Mouse (Mus musculus) retina, embryonic 14.5 days (tissue): ENCODE results near the gene Samm50.
"Not testable (repeated sequence)": the region's sequence is repeated elsewhere in the genome, so short reads cannot be mapped to it uniquely, and the experiment has no call there.

Experiments
- DNase-seq: peaks from one replicate; pipeline ENCODE4 v3.0.0-alpha.2; 2015; ENCODE audit warnings: low spot score

The Samm50 gene

GRCm38 (mm10) chr15:84192058-84192791 lies at the start of gene Samm50:
TSS of gene Samm50 (plus strand) at chr15:84192241.
- DNase-seq = peak; percentile 95

GRCm38 (mm10) chr15:84156158-84156557 lies 35.9 kb upstream of the Samm50 start:
- DNase-seq = no peak

- not testable (repeated sequence) for DNase-seq
Measured at GRCm38 (mm10) chr15:84157530-84157929, 34.5 kb upstream of the Samm50 start.

- no peak for DNase-seq
Measured at GRCm38 (mm10) chr15:84161871-84162270, 30.2 kb upstream of the Samm50 start.

GRCm38 (mm10) chr15:84166818-84167217 lies 25.2 kb upstream of the Samm50 start:
- DNase-seq = no peak

- DNase-seq = peak; percentile 98
Measured at GRCm38 (mm10) chr15:84167600-84167999, 24.4 kb upstream of the Samm50 start, which contains the start of gene Pnpla3. TSS of gene Pnpla3 (plus strand) at chr15:84167837.

GRCm38 (mm10) chr15:84168170-84169161 lies 23.6 kb upstream of the Samm50 start:
- DNase-seq = peak; percentile 54

GRCm38 (mm10) chr15:84169511-84169910 lies 22.5 kb upstream of the Samm50 start:
- DNase-seq = no peak

GRCm38 (mm10) chr15:84171166-84171565 lies 20.9 kb upstream of the Samm50 start:
- DNase-seq = no peak

- DNase-seq = no peak
Measured at GRCm38 (mm10) chr15:84178733-84179132, 13.3 kb upstream of the Samm50 start.

GRCm38 (mm10) chr15:84182000-84182399 lies 10.0 kb upstream of the Samm50 start:
- no peak for DNase-seq

- DNase-seq = no peak
Measured at GRCm38 (mm10) chr15:84183967-84184366, 8.1 kb upstream of the Samm50 start.

- DNase-seq = no peak
Measured at GRCm38 (mm10) chr15:84186196-84186595, 5.8 kb upstream of the Samm50 start.

GRCm38 (mm10) chr15:84188887-84189530 lies 3.0 kb upstream of the Samm50 start:
- DNase-seq = no peak

GRCm38 (mm10) chr15:84189881-84190280 lies 2.2 kb upstream of the Samm50 start:
- DNase-seq = peak; percentile 56

GRCm38 (mm10) chr15:84191724-84192057 lies 350 bp upstream of the Samm50 start:
- no peak for DNase-seq

GRCm38 (mm10) chr15:84196486-84197165 lies 4.6 kb downstream of the Samm50 start:
- no peak for DNase-seq

- no peak for DNase-seq
Measured at GRCm38 (mm10) chr15:84207327-84207726, 15.3 kb downstream of the Samm50 start.

- no peak for DNase-seq
Measured at GRCm38 (mm10) chr15:84209517-84210412, 17.7 kb downstream of the Samm50 start.

- no peak for DNase-seq
Measured at GRCm38 (mm10) chr15:84210461-84210860, 18.4 kb downstream of the Samm50 start.

- DNase-seq = no peak
Measured at GRCm38 (mm10) chr15:84210941-84211340, 18.9 kb downstream of the Samm50 start.
